Mouse (Mus musculus) limb, embryonic 14.5 days (tissue): ENCODE measurements at regions not wholly inside any gene's neighbourhood (a gene's known extent, or its start where the extent isn't known, plus 50 kb on each side); places are given as distances from the start of the nearest gene placed in this dataset.

ENCODE experiments used
- ATAC-seq: fragments of 200-750 bp; cut with Nextera tagmentation; 2 replicates; pipeline ENCODE4 v1.8.0; 2017; ENCODE audit warnings: low read depth, moderate number of reproducible peaks, moderate TSS enrichment; ENCODE audit not compliant: low FRiP score
- DNase-seq: peaks from one replicate; pipeline ENCODE4 v3.0.0-alpha.2; 2015; ENCODE audit warnings: low spot score
- H3K27ac ChIP-seq: fragments of 300-500 bp; sonication (generic); replicated peaks from 2 replicates; pipeline ENCODE4 v1.5.1; 2014; ENCODE audit warnings: low read depth, mild to moderate bottlenecking, low read length, moderate library complexity, mixed read lengths
- H3K27me3 ChIP-seq: fragments of 300-500 bp; sonication (generic); 2 replicates; pipeline ENCODE4 v1.6.1; 2014; ENCODE audit warnings: low read length, mixed read lengths; ENCODE audit not compliant: control insufficient read depth, insufficient read depth
- H3K36me3 ChIP-seq: fragments of 300-500 bp; sonication (generic); 2 replicates; pipeline ENCODE4 v1.6.1; 2014; ENCODE audit warnings: mild to moderate bottlenecking, low read length, moderate library complexity, mixed read lengths; ENCODE audit not compliant: control insufficient read depth, insufficient read depth
- H3K4me1 ChIP-seq: fragments of 300-500 bp; sonication (generic); 2 replicates; pipeline ENCODE4 v1.6.1; 2014; ENCODE audit warnings: antibody characterized with exemption, low read length, mixed read lengths; ENCODE audit not compliant: control insufficient read depth, insufficient read depth
- H3K4me2 ChIP-seq: fragments of 300-500 bp; sonication (generic); replicated peaks from 2 replicates; pipeline ENCODE4 v1.6.1; 2014; ENCODE audit warnings: low read depth, mild to moderate bottlenecking, low read length, moderate library complexity; ENCODE audit not compliant: severe bottlenecking
- H3K4me3 ChIP-seq: fragments of 300-500 bp; sonication (generic); replicated peaks from 2 replicates; pipeline ENCODE4 v1.5.1; 2014; ENCODE audit warnings: low read length
- H3K9ac ChIP-seq: fragments of 300-500 bp; sonication (generic); 2 replicates; pipeline ENCODE4 v1.6.1; 2014; ENCODE audit warnings: mild to moderate bottlenecking, low read depth, low read length, moderate library complexity; ENCODE audit not compliant: severe bottlenecking
- H3K9me3 ChIP-seq: fragments of 300-500 bp; sonication (generic); 2 replicates; pipeline ENCODE4 v1.6.1; 2016; ENCODE audit warnings: low read length; ENCODE audit not compliant: control insufficient read depth
- POLR2A ChIP-seq: fragments of 200-500 bp; IDR thresholded peaks from 2 replicates; pipeline ENCODE4 v1.8.0; 2012; ENCODE audit warnings: inconsistent platforms, mild to moderate bottlenecking, moderate library complexity, borderline replicate concordance; ENCODE audit not compliant: insufficient read depth, insufficient read length; ENCODE audit errors: extremely low read depth
- WGBS: fragments of 180-500 bp; shearing (Covaris S2); extraction: QIAGEN DNeasy Blood & Tissue Kit; methylation state at CpG from one replicate; pipeline ENCODE4 v1.1.7; 2014; 5-methylcytosine and 5-hydroxymethylcytosine counted together

DNA sequence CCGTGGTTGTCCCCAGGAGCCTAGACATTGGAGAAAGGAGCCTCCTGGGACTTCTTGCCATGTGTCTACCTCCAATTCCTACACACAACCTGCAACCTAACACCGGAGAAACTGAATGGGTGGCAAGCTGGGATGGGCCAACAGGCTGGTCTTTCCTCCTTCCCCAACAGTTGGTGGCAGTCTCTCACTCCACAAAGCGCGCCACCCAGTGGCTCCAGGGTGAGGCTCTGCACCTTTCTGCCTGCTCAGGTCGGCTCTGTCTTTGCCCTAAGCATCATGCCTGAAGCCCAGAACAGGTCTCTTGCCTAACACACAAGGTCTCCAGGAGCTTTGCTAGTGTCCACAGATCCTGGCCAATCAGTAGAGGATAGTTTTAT, 166.0 kb downstream of the Inhbb start:
- no peaks in the 10 kb centered on the region for H3K36me3 ChIP-seq
- no peaks in the 10 kb centered on the region for H3K4me1 ChIP-seq
- ATAC-seq (no peak), DNase-seq (no peak)
- no peak overlapping the region for H3K4me2 ChIP-seq
- H3K9me3 ChIP-seq = no peaks in the 10 kb centered on the region
- H3K4me3 ChIP-seq = no peak overlapping the region
- no peaks in the 10 kb centered on the region for H3K27me3 ChIP-seq
- H3K27ac ChIP-seq = no peak overlapping the region
- H3K9ac ChIP-seq = no peak overlapping the region
- 46% methylated on average over 5 of the region's 5 CpGs for WGBS
- no peak for TF ChIP-seq POLR2A

DNA sequence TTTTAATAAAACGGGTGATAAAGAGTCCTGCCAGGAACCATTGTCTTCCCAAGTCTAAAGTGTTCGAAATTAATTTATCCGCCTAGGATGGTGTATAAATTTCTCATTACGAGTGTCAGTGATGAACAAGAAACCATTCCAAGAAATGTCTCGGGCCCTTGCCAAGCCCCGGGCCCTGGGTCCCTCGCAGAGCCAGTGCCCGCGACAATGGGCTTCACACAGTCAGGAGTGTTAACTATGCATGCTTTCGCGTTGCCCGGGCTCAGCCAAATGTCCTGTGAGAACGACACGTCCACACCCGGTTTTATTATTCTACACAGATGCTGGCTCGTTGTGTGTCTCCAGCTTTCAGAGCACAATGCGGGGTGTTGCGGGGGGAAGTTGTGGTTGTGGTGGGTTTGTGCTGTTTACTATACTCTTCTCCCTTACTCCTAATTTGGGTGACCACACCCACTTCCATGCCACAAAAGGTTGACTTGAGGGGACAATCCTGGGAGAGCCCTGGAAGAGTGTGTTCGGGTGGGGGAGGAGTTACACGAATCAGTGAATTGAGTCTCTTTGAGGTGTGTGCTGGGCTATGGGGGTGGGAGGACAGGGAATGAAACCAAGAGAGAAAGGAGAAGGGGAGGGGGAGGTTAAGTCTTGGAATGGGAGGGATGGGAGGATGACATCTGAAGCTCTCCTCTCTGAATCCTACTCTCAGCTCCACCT, 166.5 kb downstream of the Inhbb start:
- no peaks in the 10 kb centered on the region for H3K4me1 ChIP-seq
- no peaks in the 10 kb centered on the region for H3K27me3 ChIP-seq
- no peak overlapping the region for H3K9ac ChIP-seq
- ATAC-seq (no peak), DNase-seq (no peak)
- TF ChIP-seq POLR2A = no peak
- no peak overlapping the region for H3K4me3 ChIP-seq
- no peak overlapping the region for H3K4me2 ChIP-seq
- H3K36me3 ChIP-seq = no peaks in the 10 kb centered on the region
- no peaks in the 10 kb centered on the region for H3K9me3 ChIP-seq
- WGBS = 78% methylated on average over 20 of the region's 20 CpGs
- H3K27ac ChIP-seq = no peak overlapping the region

DNA sequence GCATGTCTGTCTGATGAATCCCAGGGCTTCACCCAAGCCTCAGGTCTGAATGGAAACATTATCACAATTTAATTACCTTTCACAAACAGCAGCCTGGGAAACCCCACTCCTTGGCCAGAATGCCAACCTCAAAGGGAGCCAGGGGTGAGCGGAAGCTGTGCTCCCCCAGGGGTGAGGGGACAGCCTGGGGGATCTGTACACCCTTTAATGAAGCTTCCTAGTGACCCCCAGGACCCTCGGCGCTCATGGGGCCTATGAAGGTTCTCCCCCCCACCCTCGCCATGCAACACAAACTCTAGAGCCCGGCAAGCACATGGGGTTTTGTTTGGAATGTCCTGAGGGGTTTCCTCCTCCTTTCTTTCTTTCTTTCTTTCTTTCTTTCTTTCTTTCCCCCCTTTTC, 167.1 kb downstream of the Inhbb start:
- no peak for ATAC-seq
- 81% methylated on average over 5 of the region's 5 CpGs for WGBS

DNA sequence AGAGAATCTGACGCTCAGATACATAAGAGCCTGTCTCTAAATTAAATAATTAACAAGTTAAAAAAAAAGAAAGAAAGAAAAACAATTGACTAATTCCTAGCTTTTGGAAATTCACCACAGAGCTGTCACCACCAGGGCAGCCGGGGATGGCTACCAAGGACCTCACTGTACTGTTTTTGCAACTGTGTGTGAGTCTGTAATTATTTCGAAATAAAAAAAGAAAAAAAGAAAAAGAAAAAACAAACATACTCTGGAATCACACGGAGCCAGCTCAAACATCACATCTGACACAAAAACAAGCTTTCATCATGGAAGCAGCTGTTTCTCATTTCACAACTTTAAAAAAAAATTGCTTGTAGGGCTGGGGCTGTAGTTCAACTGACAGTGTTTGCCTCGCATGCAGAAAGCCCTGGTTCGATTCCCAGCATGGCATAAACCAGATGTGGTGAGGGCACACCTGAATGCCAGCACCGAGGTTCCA, 168.6 kb downstream of the Inhbb start:
- ATAC-seq (no peak), DNase-seq (no peak)
- no peak overlapping the region for H3K4me2 ChIP-seq
- H3K9ac ChIP-seq = no peak overlapping the region
- TF ChIP-seq POLR2A = no peak
- no peak overlapping the region for H3K4me3 ChIP-seq
- no peaks in the 10 kb centered on the region for H3K27me3 ChIP-seq
- H3K4me1 ChIP-seq = no peaks in the 10 kb centered on the region
- no peaks in the 10 kb centered on the region for H3K36me3 ChIP-seq
- 49% methylated on average over 7 of the region's 7 CpGs for WGBS
- no peak overlapping the region for H3K27ac ChIP-seq
- no peaks in the 10 kb centered on the region for H3K9me3 ChIP-seq

More for the DNA sequence above, 167.1 kb downstream of the Inhbb start:
- no peak for DNase-seq
- no peaks in the 10 kb centered on the region for H3K9me3 ChIP-seq
- H3K27ac ChIP-seq = no peak overlapping the region
- no peaks in the 10 kb centered on the region for H3K36me3 ChIP-seq
- H3K4me1 ChIP-seq = no peaks in the 10 kb centered on the region
- TF ChIP-seq POLR2A = no peak
- no peak overlapping the region for H3K4me3 ChIP-seq
- H3K4me2 ChIP-seq = no peak overlapping the region
- H3K27me3 ChIP-seq = no peaks in the 10 kb centered on the region
- H3K9ac ChIP-seq = no peak overlapping the region

DNA sequence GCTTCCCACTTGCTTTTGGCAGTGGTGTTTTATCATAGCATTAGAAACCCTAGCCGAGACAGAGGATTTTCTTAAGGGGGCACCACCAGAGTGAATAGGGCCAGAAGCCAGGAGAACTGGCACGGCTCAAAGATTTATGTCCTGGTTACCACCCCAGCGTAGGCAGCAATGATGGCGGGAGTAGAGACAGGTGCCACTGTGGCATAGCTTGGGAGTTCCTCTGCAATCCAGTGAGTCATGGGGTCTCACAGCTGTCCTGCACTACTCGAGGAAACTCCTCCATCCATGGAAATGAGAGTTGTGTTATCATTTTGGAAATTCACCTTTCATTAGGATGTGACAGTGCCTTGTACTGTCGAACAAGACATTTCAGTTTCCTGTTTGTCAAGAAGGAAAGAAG, 169.6 kb downstream of the Inhbb start:
- H3K9me3 ChIP-seq = no peaks in the 10 kb centered on the region
- 88% methylated on average over 6 of the region's 6 CpGs for WGBS
- TF ChIP-seq POLR2A = no peak
- H3K36me3 ChIP-seq = no peaks in the 10 kb centered on the region
- ATAC-seq (no peak), DNase-seq (no peak)
- no peaks in the 10 kb centered on the region for H3K27me3 ChIP-seq
- H3K4me2 ChIP-seq = no peak overlapping the region
- H3K4me3 ChIP-seq = no peak overlapping the region
- H3K9ac ChIP-seq = no peak overlapping the region
- no peaks in the 10 kb centered on the region for H3K4me1 ChIP-seq
- no peak overlapping the region for H3K27ac ChIP-seq
